Mouse (Mus musculus) forebrain, embryonic 15.5 days (tissue): ENCODE results near the gene Sdk2. TPM values are rescaled to one million over a fixed set of nuclear protein-coding genes. Genes with fewer than 3 reads are reported as not detected.
A peak's percentile ranks its signal among the peaks of the same experiment; 100 is the strongest.

ENCODE experiments used
- ATAC-seq: fragments of 200-750 bp; cut with Nextera tagmentation; replicated peaks from 2 replicates; pipeline ENCODE4 v1.8.0; 2017; ENCODE audit warnings: mild to moderate bottlenecking, moderate TSS enrichment, moderate library complexity
- H3K27ac ChIP-seq: fragments of 300-500 bp; sonication (generic); replicated peaks from 2 replicates; pipeline ENCODE4 v1.5.1; 2015; ENCODE audit warnings: mild to moderate bottlenecking, inconsistent platforms
- H3K27me3 ChIP-seq: fragments of 300-500 bp; sonication (generic); 2 replicates; pipeline ENCODE4 v1.6.1; 2015; ENCODE audit warnings: inconsistent platforms
- H3K36me3 ChIP-seq: fragments of 300-500 bp; sonication (generic); 2 replicates; pipeline ENCODE4 v1.6.1; 2015; ENCODE audit warnings: mild to moderate bottlenecking, inconsistent platforms
- H3K4me1 ChIP-seq: fragments of 300-500 bp; sonication (generic); 2 replicates; pipeline ENCODE4 v1.6.1; 2015; ENCODE audit warnings: inconsistent platforms
- H3K4me2 ChIP-seq: fragments of 300-500 bp; sonication (generic); replicated peaks from 2 replicates; pipeline ENCODE4 v1.6.1; 2015; ENCODE audit warnings: mild to moderate bottlenecking, inconsistent platforms
- H3K4me3 ChIP-seq: fragments of 300-500 bp; sonication (generic); 2 replicates; pipeline ENCODE4 v1.5.1; 2015; ENCODE audit warnings: mild to moderate bottlenecking, inconsistent platforms
- H3K9ac ChIP-seq: fragments of 300-500 bp; sonication (generic); replicated peaks from 2 replicates; pipeline ENCODE4 v1.6.1; 2015; ENCODE audit warnings: mild to moderate bottlenecking, inconsistent platforms
- H3K9me3 ChIP-seq: fragments of 300-500 bp; sonication (generic); 2 replicates; pipeline ENCODE4 v1.6.1; 2016; ENCODE audit warnings: inconsistent platforms
- WGBS: fragments of 180-500 bp; shearing (Covaris S2); methylation state at CpG from one replicate; pipeline ENCODE4 v1.1.7; 2015; ENCODE audit warnings: mixed read lengths; 5-methylcytosine and 5-hydroxymethylcytosine counted together
- polyA plus RNA-seq: library from polyadenylated mRNA; unstranded; fragments of >200 nt; fragmentation: Nextera tagmentation; extraction: Ambion mirVana; gene quantifications from 2 replicates; pipeline ENCODE4 v1.2.1, GENCODE M21; 2015

Sdk2 gene
- polyA plus RNA-seq, 1 experiment from 2014 or later = 2.3 TPM

- under 1% methylated on average over 64 of the region's 67 CpGs for WGBS
- Histone ChIP-seq H3K27me3 (no peaks in the 10 kb centered on the region), H3K4me1 (peaks cover 45% of the 10 kb centered on the region), H3K4me2 (peak overlapping the region; percentile 81), H3K4me3 (peak overlapping the region; percentile 78), H3K36me3 (no peaks in the 10 kb centered on the region), H3K9ac (peak overlapping the region; percentile 98), H3K9me3 (no peaks in the 10 kb centered on the region), H3K27ac (peak overlapping the region; percentile 97)
- peak; percentile 56 for ATAC-seq
Observed at GRCm38 (mm10) chr11:113750571-113751483, 316.0 kb downstream of the Sdk2 start.

- peaks cover 49% of the 10 kb centered on the region for H3K4me1 ChIP-seq
- H3K4me3 ChIP-seq = peak overlapping the region; percentile 78
- H3K9me3 ChIP-seq = no peaks in the 10 kb centered on the region
- peak overlapping the region; percentile 98 for H3K9ac ChIP-seq
- no peaks in the 10 kb centered on the region for H3K27me3 ChIP-seq
- H3K4me2 ChIP-seq = peak overlapping the region; percentile 81
- no peak for ATAC-seq
- WGBS = under 1% methylated on average over 9 of the region's 9 CpGs
- peak overlapping the region; percentile 97 for H3K27ac ChIP-seq
- no peaks in the 10 kb centered on the region for H3K36me3 ChIP-seq
Observed at GRCm38 (mm10) chr11:113749749-113750351, 317.0 kb downstream of the Sdk2 start.

- peak overlapping the region; percentile 98 for H3K9ac ChIP-seq
- WGBS = 9% methylated on average over 21 of the region's 21 CpGs
- no peaks in the 10 kb centered on the region for H3K27me3 ChIP-seq
- H3K9me3 ChIP-seq = no peaks in the 10 kb centered on the region
- H3K27ac ChIP-seq = peak overlapping the region; percentile 97
- ATAC-seq = no peak
- peak overlapping the region; percentile 78 for H3K4me3 ChIP-seq
- H3K4me2 ChIP-seq = peak overlapping the region; percentile 81
- H3K36me3 ChIP-seq = no peaks in the 10 kb centered on the region
- peaks cover 49% of the 10 kb centered on the region for H3K4me1 ChIP-seq
Observed at GRCm38 (mm10) chr11:113748797-113749521, 317.9 kb downstream of the Sdk2 start.

GRCm38 (mm10) chr11:113747725-113748380 is 319.0 kb downstream of the Sdk2 start:
- 86% methylated on average over 11 of the region's 11 CpGs for WGBS
- no peak for ATAC-seq
- H3K4me2 ChIP-seq = 0 out of 2 replicates have a peak overlapping the region, but pooled peaks have one; percentile 81
- no peaks in the 10 kb centered on the region for H3K27me3 ChIP-seq
- H3K4me1 ChIP-seq = peaks cover 49% of the 10 kb centered on the region
- no peak overlapping the region for H3K9ac ChIP-seq
- H3K36me3 ChIP-seq = peaks cover 7% of the 10 kb centered on the region
- H3K4me3 ChIP-seq = no peak overlapping the region
- no peaks in the 10 kb centered on the region for H3K9me3 ChIP-seq
- no peak overlapping the region for H3K27ac ChIP-seq

GRCm38 (mm10) chr11:113747056-113747455 is 319.8 kb downstream of the Sdk2 start:
- Histone ChIP-seq H3K9ac (no peak overlapping the region), H3K27ac (no peak overlapping the region), H3K9me3 (no peaks in the 10 kb centered on the region), H3K4me1 (peaks cover 44% of the 10 kb centered on the region), H3K27me3 (no peaks in the 10 kb centered on the region), H3K4me2 (no peak overlapping the region; the same call in 1 of the 2 replicates), H3K4me3 (no peak overlapping the region), H3K36me3 (peaks cover 9% of the 10 kb centered on the region)
- ATAC-seq = no peak
- WGBS = 82% methylated on average over 16 of the region's 16 CpGs

GRCm38 (mm10) chr11:113745961-113746360 is 320.9 kb downstream of the Sdk2 start:
- Histone ChIP-seq H3K4me3 (no peak overlapping the region), H3K36me3 (peaks cover 9% of the 10 kb centered on the region), H3K9ac (no peak overlapping the region), H3K27me3 (no peaks in the 10 kb centered on the region), H3K4me1 (peaks cover 41% of the 10 kb centered on the region), H3K27ac (no peak overlapping the region), H3K4me2 (no peak overlapping the region), H3K9me3 (no peaks in the 10 kb centered on the region)
- WGBS = 84% methylated on average over 4 of the region's 4 CpGs
- no peak for ATAC-seq

GRCm38 (mm10) chr11:113742998-113743397 is 323.8 kb downstream of the Sdk2 start:
- no peak for ATAC-seq
- H3K36me3 ChIP-seq = peaks cover 13% of the 10 kb centered on the region
- H3K27ac ChIP-seq = no peak overlapping the region
- H3K9ac ChIP-seq = no peak overlapping the region
- no peaks in the 10 kb centered on the region for H3K27me3 ChIP-seq
- no peaks in the 10 kb centered on the region for H3K9me3 ChIP-seq
- 86% methylated on average over 1 of the region's 1 CpGs for WGBS
- H3K4me2 ChIP-seq = no peak overlapping the region
- H3K4me1 ChIP-seq = peaks cover 35% of the 10 kb centered on the region
- H3K4me3 ChIP-seq = no peak overlapping the region

GRCm38 (mm10) chr11:113740100-113740499 is 326.7 kb downstream of the Sdk2 start:
- H3K9ac ChIP-seq = no peak overlapping the region
- H3K27ac ChIP-seq = no peak overlapping the region
- no peak for ATAC-seq
- peaks cover 13% of the 10 kb centered on the region for H3K36me3 ChIP-seq
- H3K4me1 ChIP-seq = peaks cover 28% of the 10 kb centered on the region
- no peaks in the 10 kb centered on the region for H3K9me3 ChIP-seq
- no peak overlapping the region for H3K4me2 ChIP-seq
- WGBS = 92% methylated on average over 7 of the region's 7 CpGs
- H3K27me3 ChIP-seq = no peaks in the 10 kb centered on the region
- no peak overlapping the region for H3K4me3 ChIP-seq

GRCm38 (mm10) chr11:113739213-113739612 is 327.6 kb downstream of the Sdk2 start:
- Histone ChIP-seq H3K9me3 (no peaks in the 10 kb centered on the region), H3K27me3 (no peaks in the 10 kb centered on the region), H3K36me3 (peaks cover 13% of the 10 kb centered on the region), H3K27ac (no peak overlapping the region), H3K4me3 (no peak overlapping the region), H3K4me2 (no peak overlapping the region), H3K9ac (no peak overlapping the region), H3K4me1 (peaks cover 34% of the 10 kb centered on the region)
- 77% methylated on average over 8 of the region's 8 CpGs for WGBS
- no peak for ATAC-seq

GRCm38 (mm10) chr11:113737912-113738311 is 328.9 kb downstream of the Sdk2 start:
- Histone ChIP-seq H3K4me2 (no peak overlapping the region), H3K27ac (no peak overlapping the region), H3K36me3 (peaks cover 7% of the 10 kb centered on the region), H3K9me3 (no peaks in the 10 kb centered on the region), H3K4me1 (peaks cover 46% of the 10 kb centered on the region), H3K27me3 (no peaks in the 10 kb centered on the region), H3K4me3 (no peak overlapping the region), H3K9ac (no peak overlapping the region)
- WGBS = 81% methylated on average over 8 of the region's 8 CpGs
- no peak for ATAC-seq

- WGBS = 86% methylated on average over 3 of the region's 3 CpGs
- no peaks in the 10 kb centered on the region for H3K27me3 ChIP-seq
- H3K9me3 ChIP-seq = no peaks in the 10 kb centered on the region
- H3K27ac ChIP-seq = no peak overlapping the region
- no peak overlapping the region for H3K4me3 ChIP-seq
- no peak overlapping the region for H3K9ac ChIP-seq
- H3K4me2 ChIP-seq = no peak overlapping the region
- peaks cover 4% of the 10 kb centered on the region; the same call in 1 of the 2 replicates for H3K36me3 ChIP-seq
- no peak for ATAC-seq
- H3K4me1 ChIP-seq = peaks cover 46% of the 10 kb centered on the region
Observed at GRCm38 (mm10) chr11:113737553-113737854, 329.3 kb downstream of the Sdk2 start.
